Mouse (Mus musculus) hindbrain, embryonic 10.5 days (tissue): ENCODE measurements at regions not wholly inside any gene's neighbourhood (a gene's known extent, or its start where the extent isn't known, plus 50 kb on each side); places are given as distances from the start of the nearest gene placed in this dataset.
A peak's percentile ranks its signal among the peaks of the same experiment; 100 is the strongest.

Source experiments
- DNase-seq: peaks from one replicate; pipeline ENCODE4 v3.0.0-alpha.2; 2017; ENCODE audit warnings: low spot score
- H3K27ac ChIP-seq: fragments of 300-500 bp; sonication (generic); 2 replicates; pipeline ENCODE4 v1.5.1; 2016; ENCODE audit warnings: mild to moderate bottlenecking, moderate library complexity
- H3K27me3 ChIP-seq: fragments of 300-500 bp; sonication (generic); 2 replicates; pipeline ENCODE4 v1.6.1; 2016; ENCODE audit warnings: mild to moderate bottlenecking; ENCODE audit not compliant: poor library complexity, insufficient read depth, severe bottlenecking
- H3K36me3 ChIP-seq: fragments of 300-500 bp; sonication (generic); 2 replicates; pipeline ENCODE4 v1.6.1; 2016; ENCODE audit warnings: mild to moderate bottlenecking, moderate library complexity
- H3K4me1 ChIP-seq: fragments of 300-500 bp; sonication (generic); replicated peaks from 2 replicates; pipeline ENCODE4 v1.6.1; 2016; ENCODE audit warnings: mild to moderate bottlenecking
- H3K4me3 ChIP-seq: fragments of 300-500 bp; sonication (generic); 2 replicates; pipeline ENCODE4 v1.5.1; 2016; ENCODE audit warnings: mild to moderate bottlenecking, moderate library complexity
- H3K9me3 ChIP-seq: fragments of 300-500 bp; sonication (generic); 2 replicates; pipeline ENCODE4 v1.6.1; 2016; ENCODE audit warnings: mild to moderate bottlenecking, moderate library complexity
- WGBS: fragments of 180-500 bp; shearing (Covaris S2); methylation state at CpG from one replicate; pipeline ENCODE4 v1.1.7; 2016; 5-methylcytosine and 5-hydroxymethylcytosine counted together

DNA sequence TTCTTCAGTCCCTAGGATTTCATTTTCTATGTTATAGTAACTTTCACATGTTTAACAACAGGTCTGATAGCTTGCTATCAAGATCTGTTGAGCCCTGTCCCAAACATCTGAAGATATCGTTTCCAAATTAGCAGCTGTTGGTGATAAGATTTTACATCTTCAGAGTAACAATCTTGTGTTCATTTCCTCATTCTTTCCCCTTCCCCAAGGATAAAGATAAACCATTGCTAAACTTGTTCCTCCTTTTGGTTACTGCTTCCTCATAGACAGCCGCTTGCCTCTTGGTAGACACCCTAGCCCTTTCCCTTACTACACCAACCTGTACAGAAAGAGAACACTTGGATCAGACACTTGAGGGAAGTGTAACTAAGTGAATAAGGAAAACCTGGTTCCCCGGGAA is 58.6 kb downstream of the Kcnrg start:
- H3K27me3 ChIP-seq, result no peaks in the 10 kb centered on the region
- no peak overlapping the region for H3K27ac ChIP-seq
- no peaks in the 10 kb centered on the region for H3K36me3 ChIP-seq
- WGBS, result 85% methylated on average over 3 of the region's 3 CpGs
- H3K4me1 ChIP-seq, result no peaks in the 10 kb centered on the region
- no peak for DNase-seq
- no peak overlapping the region for H3K4me3 ChIP-seq
- no peaks in the 10 kb centered on the region for H3K9me3 ChIP-seq

- Histone ChIP-seq H3K4me1 (no peaks in the 10 kb centered on the region), H3K4me3 (no peak overlapping the region), H3K27ac (no peak overlapping the region), H3K36me3 (0 out of 2 replicates have a peak, but pooled peaks cover 6% of the 10 kb centered on the region), H3K27me3 (no peaks in the 10 kb centered on the region), H3K9me3 (no peaks in the 10 kb centered on the region)
- 84% methylated on average over 2 of the region's 2 CpGs for WGBS
- no peak for DNase-seq
Measured at GRCm38 (mm10) chr14:61673184-61673583, 65.9 kb downstream of the Kcnrg start.

GRCm38 (mm10) chr14:61678107-61678506 is 70.8 kb downstream of the Kcnrg start:
- DNase-seq, result no peak
- Histone ChIP-seq H3K36me3 (0 out of 2 replicates have a peak, but pooled peaks cover 3% of the 10 kb centered on the region), H3K4me1 (peaks cover 19% of the 10 kb centered on the region), H3K9me3 (no peaks in the 10 kb centered on the region), H3K27me3 (peaks cover 14% of the 10 kb centered on the region), H3K27ac (no peak overlapping the region), H3K4me3 (no peak overlapping the region)
- 93% methylated on average over 1 of the region's 1 CpGs for WGBS

DNA sequence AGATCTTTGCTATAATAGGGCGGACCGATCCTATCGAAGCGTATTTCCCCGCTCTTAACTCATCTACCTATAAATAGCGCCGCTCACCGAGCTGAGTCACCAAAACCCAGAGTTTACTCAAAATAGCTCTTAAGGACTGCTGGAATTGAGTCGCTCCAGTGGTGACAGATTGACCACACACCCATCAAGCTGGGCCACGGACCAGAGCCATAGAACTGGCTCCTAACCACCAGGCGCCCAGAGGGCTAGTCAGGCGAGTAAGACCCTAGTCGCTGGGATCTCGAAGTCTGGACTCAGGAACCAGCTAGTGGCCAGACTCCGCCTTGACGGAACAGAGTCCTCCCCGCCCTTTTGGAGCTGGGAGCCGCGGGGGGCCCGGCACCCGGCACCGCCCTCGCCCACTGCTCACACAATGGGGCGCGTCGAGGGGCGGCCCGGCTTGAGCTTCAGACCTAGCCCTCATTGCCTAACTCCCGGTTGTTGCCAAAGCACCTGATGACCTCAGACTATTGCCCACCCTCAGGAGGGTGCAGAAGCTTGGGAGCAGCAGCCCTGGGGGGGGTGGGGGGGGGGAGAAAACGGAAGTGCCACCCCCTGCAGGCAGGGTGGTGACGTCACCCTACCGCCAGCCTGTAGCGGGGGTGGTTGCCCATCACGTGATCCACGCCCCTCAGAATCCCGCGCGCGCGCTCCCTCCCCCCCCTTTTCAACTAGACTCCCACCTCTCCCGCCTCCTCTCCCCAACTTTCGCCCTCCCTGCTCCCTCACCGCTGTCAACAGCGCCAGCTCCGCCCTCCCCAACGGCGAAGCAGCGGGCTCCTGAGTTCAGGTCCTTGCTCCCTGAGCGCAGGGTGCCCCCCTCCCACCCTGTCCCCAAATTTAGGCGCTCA is 73.8 kb downstream of the Kcnrg start:
- Histone ChIP-seq H3K27ac (peak overlapping the region; percentile 97), H3K4me1 (peaks cover 46% of the 10 kb centered on the region), H3K36me3 (no peaks in the 10 kb centered on the region), H3K9me3 (no peaks in the 10 kb centered on the region), H3K4me3 (peak overlapping the region; percentile 78), H3K27me3 (peaks cover 43% of the 10 kb centered on the region)
- under 1% methylated on average over 49 of the region's 50 CpGs for whole genome bisulfite sequencing
- peak; percentile 94 for DNase-seq

DNA sequence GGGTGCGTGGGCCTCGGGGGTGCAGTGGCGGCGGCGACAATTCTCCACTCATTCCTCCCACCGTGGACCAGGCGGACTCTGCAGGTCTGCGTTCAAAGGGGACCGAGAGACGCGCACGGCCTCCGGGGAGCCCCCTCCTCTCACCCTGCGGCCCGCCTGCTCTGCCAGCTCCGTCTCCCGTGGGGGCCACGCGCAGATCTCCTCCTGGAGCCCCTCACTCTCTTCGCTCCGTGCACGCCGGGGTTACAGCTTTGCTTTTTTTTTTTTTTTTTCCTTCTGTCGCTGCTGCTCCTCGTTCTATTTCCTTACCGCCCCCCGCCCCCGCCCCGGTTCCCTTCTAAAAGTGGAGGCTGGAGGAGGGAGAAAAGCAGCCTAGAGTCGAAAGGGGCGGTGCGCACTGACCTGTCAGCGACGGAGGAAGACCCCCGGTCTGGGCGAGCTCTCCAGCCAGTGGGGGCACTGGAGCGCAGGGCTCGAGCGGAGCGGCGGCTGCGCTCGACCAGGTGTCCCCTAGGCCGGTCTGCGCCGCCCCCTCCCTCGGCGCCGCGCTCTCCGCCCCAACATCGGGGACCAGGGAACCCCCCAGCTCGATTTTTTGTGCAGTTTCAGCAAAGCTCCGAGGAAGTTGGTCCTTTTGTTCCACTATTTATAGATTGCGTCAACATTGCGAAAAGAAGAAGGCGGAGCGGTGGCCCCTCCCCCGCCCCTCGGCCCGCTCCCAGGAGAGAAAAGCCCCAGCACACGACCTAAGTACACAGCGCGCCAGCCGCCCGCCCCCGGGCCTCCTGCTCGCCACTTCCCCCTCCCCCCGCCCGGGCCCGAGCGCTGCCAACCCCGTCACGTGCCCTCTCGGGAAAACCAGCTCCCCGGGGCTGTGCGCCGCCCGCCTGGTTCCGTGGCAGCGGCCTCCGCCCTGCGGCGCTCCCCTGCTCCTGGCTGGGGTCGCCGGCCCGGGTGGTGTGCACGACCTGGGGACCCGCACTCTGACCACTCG is 74.7 kb downstream of the Kcnrg start:
- Histone ChIP-seq H3K4me3 (peak overlapping the region; percentile 78), H3K4me1 (peaks cover 55% of the 10 kb centered on the region), H3K27ac (peak overlapping the region; percentile 97)

DNA sequence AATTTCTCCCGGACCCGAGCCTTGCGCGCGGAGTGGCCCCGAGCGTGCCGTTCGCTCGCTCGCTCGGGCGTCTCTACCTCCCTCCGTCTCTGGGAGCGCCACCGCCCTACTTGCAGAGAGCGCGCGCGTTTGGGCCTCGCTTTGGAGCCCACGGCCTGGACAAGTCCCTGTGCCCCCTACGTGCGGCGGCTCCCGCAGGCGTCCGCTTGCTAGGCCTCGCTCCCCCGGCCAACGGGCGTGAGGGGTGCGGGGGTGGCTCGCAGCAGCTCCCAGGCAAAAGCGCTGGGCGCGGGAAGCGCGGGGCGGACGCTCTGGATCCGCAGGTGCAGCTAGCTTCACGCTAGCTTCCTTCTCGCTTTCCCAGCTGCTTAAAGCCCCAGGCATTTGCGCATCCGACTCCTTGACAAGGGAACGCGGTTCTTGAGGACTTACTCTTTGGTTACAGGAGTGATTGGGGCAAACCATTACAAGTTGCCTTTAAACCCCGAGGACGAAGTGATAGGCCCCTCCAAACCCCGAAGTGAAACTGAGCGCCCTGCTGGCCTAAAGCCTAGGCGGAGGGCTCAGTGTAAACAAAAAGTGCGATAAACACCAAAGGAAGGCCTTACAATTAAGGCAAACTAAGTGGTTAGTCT is 75.6 kb downstream of the Kcnrg start:
- H3K4me3 ChIP-seq, result peak overlapping the region; percentile 78
- H3K4me1 ChIP-seq, result peaks cover 62% of the 10 kb centered on the region
- H3K36me3 ChIP-seq, result no peaks in the 10 kb centered on the region
- H3K9me3 ChIP-seq, result no peaks in the 10 kb centered on the region
- peaks cover 61% of the 10 kb centered on the region for H3K27me3 ChIP-seq
- under 1% methylated on average over 54 of the region's 54 CpGs for WGBS
- peak; percentile 83 for DNase-seq
- peak overlapping the region; percentile 97 for H3K27ac ChIP-seq

More for the DNA sequence above, 74.7 kb downstream of the Kcnrg start:
- Histone ChIP-seq H3K27me3 (peaks cover 53% of the 10 kb centered on the region), H3K36me3 (no peaks in the 10 kb centered on the region), H3K9me3 (no peaks in the 10 kb centered on the region)
- under 1% methylated on average over 90 of the region's 90 CpGs for WGBS
- peak; percentile 82 for DNase-seq

DNA sequence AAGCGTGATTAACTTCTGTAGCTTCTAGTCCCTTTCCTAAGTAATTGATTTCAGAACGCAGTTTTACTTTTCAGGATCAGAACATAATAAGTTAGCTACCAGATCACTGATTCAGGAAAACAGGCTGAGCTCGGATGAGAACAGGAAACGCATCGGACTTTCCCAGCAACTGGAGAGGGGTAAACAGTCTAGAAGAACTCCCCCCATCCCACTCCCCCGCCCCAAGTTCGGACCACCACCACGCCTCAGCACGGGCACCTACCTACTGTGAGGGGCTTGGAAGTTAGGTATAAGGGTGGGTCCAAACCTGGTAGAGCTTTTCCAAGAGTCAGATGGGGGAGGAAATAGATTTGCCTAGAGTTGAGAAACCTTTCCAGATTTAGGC is 76.1 kb downstream of the Kcnrg start:
- peak; percentile 15 for DNase-seq
- Histone ChIP-seq H3K4me3 (peak overlapping the region; percentile 78), H3K27me3 (peaks cover 66% of the 10 kb centered on the region), H3K4me1 (peaks cover 62% of the 10 kb centered on the region), H3K36me3 (no peaks in the 10 kb centered on the region), H3K27ac (peak overlapping the region; percentile 97), H3K9me3 (no peaks in the 10 kb centered on the region)
- WGBS, result under 1% methylated on average over 9 of the region's 9 CpGs

DNA sequence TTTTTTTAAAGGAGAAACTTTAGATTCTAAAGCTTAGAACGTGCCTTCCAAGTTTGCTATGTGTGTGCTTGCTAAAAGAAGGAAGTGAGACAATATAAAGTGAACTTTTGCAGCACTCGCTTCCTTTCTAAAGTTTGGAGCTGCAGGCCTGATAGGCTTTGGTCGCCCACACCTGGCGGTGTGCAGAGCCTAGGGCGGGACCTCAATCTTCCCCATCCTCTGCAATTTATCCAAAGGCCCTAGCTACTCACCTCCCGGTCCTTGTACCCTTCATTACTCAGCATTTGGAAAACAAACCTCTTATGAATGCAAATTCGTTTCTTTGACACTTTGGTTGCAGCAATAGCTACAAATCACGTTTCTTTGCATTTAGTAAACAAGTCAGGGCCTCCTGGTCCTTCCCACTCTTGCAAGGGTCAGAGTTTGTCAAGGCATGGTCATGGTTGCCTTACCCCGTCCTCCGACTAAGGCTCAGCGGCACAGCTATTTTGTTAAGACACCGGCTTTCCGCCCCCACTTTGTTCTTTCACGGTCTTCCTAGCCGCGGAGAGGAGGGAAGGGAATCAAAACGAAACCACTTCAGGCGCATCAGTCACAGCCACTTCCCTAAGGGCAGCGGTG is 76.6 kb downstream of the Kcnrg start:
- no peaks in the 10 kb centered on the region for H3K9me3 ChIP-seq
- 0 out of 2 replicates have a peak overlapping the region, but pooled peaks have one; percentile 40 for H3K27ac ChIP-seq
- H3K36me3 ChIP-seq, result no peaks in the 10 kb centered on the region
- peak; percentile 52 for DNase-seq
- under 1% methylated on average over 19 of the region's 19 CpGs for WGBS
- H3K4me1 ChIP-seq, result peaks cover 66% of the 10 kb centered on the region
- H3K27me3 ChIP-seq, result peaks cover 72% of the 10 kb centered on the region
- H3K4me3 ChIP-seq, result peak overlapping the region; percentile 78

DNA sequence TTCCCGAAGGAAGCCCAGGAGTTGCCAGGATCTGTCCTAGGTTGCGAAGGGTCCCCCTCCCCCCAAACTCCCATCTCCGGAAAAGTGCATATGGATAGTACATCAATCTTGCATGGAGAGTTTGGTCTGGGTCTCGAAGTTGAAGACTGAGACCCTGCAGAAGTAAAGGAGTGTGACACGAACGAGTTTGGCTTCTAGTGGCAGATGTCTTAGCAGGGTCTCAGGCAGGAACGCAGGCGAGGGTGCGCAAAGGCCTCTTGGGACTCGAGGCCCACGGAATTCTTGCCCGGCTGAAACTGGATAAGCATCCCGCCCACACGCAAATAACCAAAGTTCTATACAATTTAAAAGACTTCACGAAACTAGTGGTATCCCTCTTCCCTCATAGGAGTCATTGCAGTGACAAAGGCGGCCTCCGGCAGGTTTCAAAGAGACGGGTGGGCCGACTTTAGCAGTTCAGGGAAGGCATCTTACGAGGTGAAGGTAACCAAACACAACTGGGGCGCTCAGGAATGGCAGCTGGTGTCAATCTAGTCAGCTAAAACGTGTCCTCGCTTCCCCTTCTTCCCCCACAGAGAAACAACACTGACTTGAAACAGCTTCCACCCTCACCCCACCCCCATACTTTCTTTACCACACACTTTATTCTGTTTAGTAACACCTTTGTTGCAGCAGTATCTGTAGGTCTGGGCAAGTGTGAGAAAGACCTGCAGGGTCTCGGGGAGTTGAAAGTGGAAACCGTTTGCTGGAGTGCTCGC is 77.4 kb downstream of the Kcnrg start:
- H3K4me1 ChIP-seq, result peaks cover 74% of the 10 kb centered on the region
- 2% methylated on average over 26 of the region's 26 CpGs for WGBS
- peak; percentile 39 for DNase-seq
- H3K27me3 ChIP-seq, result peaks cover 74% of the 10 kb centered on the region
- H3K4me3 ChIP-seq, result peak overlapping the region; percentile 78
- H3K9me3 ChIP-seq, result no peaks in the 10 kb centered on the region
- 0 out of 2 replicates have a peak overlapping the region, but pooled peaks have one; percentile 40 for H3K27ac ChIP-seq
- H3K36me3 ChIP-seq, result no peaks in the 10 kb centered on the region

GRCm38 (mm10) chr14:61685231-61685800 is 78.1 kb downstream of the Kcnrg start:
- H3K4me1 ChIP-seq, result peaks cover 72% of the 10 kb centered on the region
- no peaks in the 10 kb centered on the region for H3K9me3 ChIP-seq
- no peak overlapping the region for H3K27ac ChIP-seq
- H3K36me3 ChIP-seq, result no peaks in the 10 kb centered on the region
- DNase-seq, result no peak
- 2% methylated on average over 12 of the region's 12 CpGs for WGBS
- H3K27me3 ChIP-seq, result peaks cover 75% of the 10 kb centered on the region
- H3K4me3 ChIP-seq, result peak overlapping the region; percentile 78; the same call in 1 of the 2 replicates

DNA sequence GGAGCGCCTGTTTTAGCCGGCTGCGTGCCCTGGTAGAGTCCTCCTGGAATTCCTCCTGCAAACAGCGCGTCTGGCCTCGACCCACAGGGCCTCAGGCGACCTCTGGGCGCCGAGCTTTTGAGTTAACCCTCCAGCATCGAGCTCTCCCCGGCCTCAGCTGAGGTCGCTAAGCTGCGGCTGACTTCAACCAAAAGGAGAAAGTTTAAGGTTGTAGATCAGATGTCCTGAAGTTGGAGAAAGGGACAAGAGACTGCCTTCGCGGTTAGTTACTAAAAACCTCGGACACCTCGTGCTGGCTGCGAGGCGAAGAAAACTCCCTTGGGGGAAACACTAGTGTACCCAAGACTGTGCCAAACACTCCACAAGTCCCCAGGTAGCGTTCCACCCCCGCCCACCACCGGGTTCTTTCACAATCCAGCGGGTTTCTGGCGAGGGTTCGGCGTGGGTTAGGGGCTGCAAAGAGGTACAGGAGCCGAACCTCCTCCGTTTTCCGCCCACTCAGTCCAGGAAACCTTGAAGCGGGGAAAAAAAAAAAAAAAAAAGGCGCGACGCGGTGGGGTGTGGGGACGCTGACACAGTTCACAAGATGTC is 78.9 kb downstream of the Kcnrg start:
- Histone ChIP-seq H3K9me3 (no peaks in the 10 kb centered on the region), H3K27ac (no peak overlapping the region), H3K4me3 (peak overlapping the region; percentile 52), H3K36me3 (no peaks in the 10 kb centered on the region), H3K4me1 (peaks cover 65% of the 10 kb centered on the region), H3K27me3 (peaks cover 84% of the 10 kb centered on the region)
- WGBS, result under 1% methylated on average over 35 of the region's 35 CpGs
- DNase-seq, result peak; percentile 72
